Comparison of ENCODE assay signal across 9 mouse cellular contexts in the genomic region with DNA sequence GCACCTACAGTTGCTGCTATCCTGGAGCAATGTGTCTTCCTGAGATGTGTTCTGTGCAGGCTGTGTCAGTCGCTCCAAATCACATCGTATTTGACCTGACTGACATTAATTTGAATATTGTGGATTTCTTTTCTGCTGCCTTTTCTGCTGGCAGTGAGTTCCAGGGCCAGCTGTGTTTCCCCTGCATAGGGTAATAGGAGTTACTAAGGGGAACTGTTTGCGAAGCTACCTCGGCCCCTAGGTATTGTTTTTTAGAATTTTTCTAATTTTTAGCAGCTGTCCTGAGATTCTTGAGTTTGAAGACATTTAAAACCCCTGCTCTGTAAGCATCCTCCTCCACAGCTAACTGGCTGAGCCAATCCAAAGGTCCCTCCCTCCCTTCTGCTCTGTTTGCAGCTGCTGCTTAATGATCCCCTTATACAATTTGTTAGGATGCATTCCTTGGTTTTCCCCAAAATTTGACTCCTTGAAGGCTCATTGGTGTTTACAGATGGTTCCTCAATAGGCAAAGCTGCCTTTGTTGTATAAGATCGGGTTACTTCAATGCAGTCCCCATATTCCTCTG. TPM values are rescaled to one million over a fixed set of nuclear protein-coding genes. Genes with fewer than 3 reads are reported as not detected.
DNase-seq lines count a peak whose midpoint lies in the region; ATAC-seq lines count a peak whose summit lies in the region.
"Had no signal": no experiment of that assay in that cellular context is flagged by ENCODE, and none has a peak within 500 bp of the region (broad histone marks: within the 10 kb centered on the region; RNA-seq: fewer than 3 reads in every experiment).

No protein-coding gene starts in this region.

- no peaks in the 10 kb centered on the region for H3K9me3 ChIP-seq in lung, embryonic 16.5 days (ENCODE audit: control insufficient read depth, low read length)
- no peaks in the 10 kb centered on the region for H3K9me3 ChIP-seq in forebrain, embryonic 13.5 days (replicated peaks)
- no peaks in the 10 kb centered on the region for H3K9me3 ChIP-seq in limb, embryonic 10.5 days (replicated peaks)
- no peaks in the 10 kb centered on the region for H3K9me3 ChIP-seq in neural tube, embryonic 15.5 days (replicated peaks)

- H3K9ac ChIP-seq in lung, embryonic 16.5 days (ENCODE audit: low read length): peak overlapping the region; percentile 57
- H3K9ac ChIP-seq in forebrain, embryonic 13.5 days: peak overlapping the region; percentile 68
- H3K9ac ChIP-seq in neural tube, embryonic 15.5 days (replicated peaks): peak overlapping the region; percentile 67

- no peak for ATAC-seq in lung, embryonic 16.5 days (ENCODE audit: low read depth)
- ATAC-seq in forebrain, embryonic 13.5 days: peak; percentile 57
- peak; percentile 61 for ATAC-seq in neural tube, embryonic 15.5 days (ENCODE audit: low FRiP score)
- ATAC-seq in megakaryocyte-erythroid progenitor cell, adult 5-6 weeks (replicated peaks; ENCODE audit: low FRiP score, low TSS enrichment, poor library complexity, severe bottlenecking): no peak

- H3K27me3 ChIP-seq in lung, embryonic 16.5 days (ENCODE audit: control insufficient read depth, insufficient read depth, low read depth, low read length): no peaks in the 10 kb centered on the region
- no peaks in the 10 kb centered on the region for H3K27me3 ChIP-seq in forebrain, embryonic 13.5 days
- H3K27me3 ChIP-seq in limb, embryonic 10.5 days (ENCODE audit: low read depth, poor library complexity, severe bottlenecking): 0 out of 2 replicates have a peak, but pooled peaks cover 6% of the 10 kb centered on the region
- H3K27me3 ChIP-seq in neural tube, embryonic 15.5 days (replicated peaks): no peaks in the 10 kb centered on the region

- peak overlapping the region; percentile 50 for H3K4me3 ChIP-seq in lung, embryonic 16.5 days (ENCODE audit: low read length)
- H3K4me3 ChIP-seq in forebrain, embryonic 13.5 days: peak overlapping the region; percentile 50
- peak overlapping the region; percentile 57 for H3K4me3 ChIP-seq in limb, embryonic 10.5 days
- peak overlapping the region; percentile 52 for H3K4me3 ChIP-seq in neural tube, embryonic 15.5 days (replicated peaks)

- WGBS in lung, embryonic 16.5 days: 23% methylated on average over 5 of the region's 5 CpGs
- 15% methylated on average over 5 of the region's 5 CpGs for WGBS in forebrain, embryonic 13.5 days
- whole genome bisulfite sequencing in limb, embryonic 10.5 days: 28% methylated on average over 5 of the region's 5 CpGs
- 24% methylated on average over 5 of the region's 5 CpGs for WGBS in neural tube, embryonic 15.5 days

- no peak overlapping the region for H3K27ac ChIP-seq in lung, embryonic 16.5 days (ENCODE audit: low read length)
- peak overlapping the region; percentile 85 for H3K27ac ChIP-seq in forebrain, embryonic 13.5 days
- no peak overlapping the region for H3K27ac ChIP-seq in limb, embryonic 10.5 days
- H3K27ac ChIP-seq in neural tube, embryonic 15.5 days (replicated peaks): peak overlapping the region; percentile 95

- DNase-seq in lung, postnatal 14 days: no peak
- DNase-seq in limb, embryonic 10.5 days (ENCODE audit: low spot score): no peak
- no peak for DNase-seq in urinary bladder, postnatal 25 days (ENCODE audit: low spot score)
- DNase-seq in left cerebral cortex, postnatal 36 days (ENCODE audit: low spot score in 2 of 2): no peak

- H3K36me3 ChIP-seq in lung, embryonic 16.5 days (ENCODE audit: control insufficient read depth, insufficient read depth, low read length): no peaks in the 10 kb centered on the region
- no peaks in the 10 kb centered on the region for H3K36me3 ChIP-seq in forebrain, embryonic 13.5 days (ENCODE audit: poor library complexity, severe bottlenecking)
- no peaks in the 10 kb centered on the region for H3K36me3 ChIP-seq in limb, embryonic 10.5 days
- no peaks in the 10 kb centered on the region for H3K36me3 ChIP-seq in neural tube, embryonic 15.5 days

- intact Hi-C loops in left cerebral cortex, postnatal 36 days (cut with DNase I): no loop called here

- peak overlapping the region; percentile 63 for H3K4me2 ChIP-seq in lung, embryonic 16.5 days (ENCODE audit: low read depth, low read length)
- H3K4me2 ChIP-seq in forebrain, embryonic 13.5 days: peak overlapping the region; percentile 65
- H3K4me2 ChIP-seq in neural tube, embryonic 15.5 days: peak overlapping the region; percentile 73

- peaks cover 4% of the 10 kb centered on the region; the same call in 1 of the 2 replicates for H3K4me1 ChIP-seq in lung, embryonic 16.5 days (replicated peaks; ENCODE audit: control insufficient read depth, insufficient read depth, low read length)
- H3K4me1 ChIP-seq in forebrain, embryonic 13.5 days: peaks cover 5% of the 10 kb centered on the region; the same call in 1 of the 2 replicates
- H3K4me1 ChIP-seq in limb, embryonic 10.5 days: peaks cover 9% of the 10 kb centered on the region
- H3K4me1 ChIP-seq in neural tube, embryonic 15.5 days: peaks cover 12% of the 10 kb centered on the region

RNA-seq across cellular contexts. Expression of gene H2-M10.1, which starts 10.2 kb away (rescaled TPM):
- not detected in 2 replicates for polyA plus RNA-seq in lung, embryonic 16.5 days (2015; fragmentation: Nextera tagmentation; extraction: Ambion mirVana)
- polyA plus RNA-seq in forebrain, embryonic 13.5 days (2015; fragmentation: Nextera tagmentation; extraction: Ambion mirVana): not detected in 2 replicates
- polyA plus RNA-seq in limb, embryonic 10.5 days (2016; fragmentation: Nextera tagmentation; extraction: Ambion mirVana): not detected in 2 replicates
- not detected in 2 replicates for polyA plus RNA-seq in neural tube, embryonic 15.5 days (2015; fragmentation: Nextera tagmentation; extraction: Ambion mirVana)
- not detected for total RNA-seq in left cerebral cortex, postnatal 36 days (2021)
- total RNA-seq in megakaryocyte-erythroid progenitor cell, adult 5-6 weeks (2014; fragmentation: Nextera tagmentation): not detected in 2 replicates
- total RNA-seq in megakaryocyte-erythroid progenitor cell, adult 5-6 weeks (2017): not detected in 2 replicates
- total RNA-seq: adrenal gland, adult 8-10 months had no signal

RNA-seq across cellular contexts. Expression of gene H2-M10.2, which starts 29.5 kb away (rescaled TPM):
- not detected in 2 replicates for polyA plus RNA-seq in lung, embryonic 16.5 days (2015; fragmentation: Nextera tagmentation; extraction: Ambion mirVana)
- polyA plus RNA-seq in forebrain, embryonic 13.5 days (2015; fragmentation: Nextera tagmentation; extraction: Ambion mirVana): not detected in 2 replicates
- polyA plus RNA-seq in limb, embryonic 10.5 days (2016; fragmentation: Nextera tagmentation; extraction: Ambion mirVana): 0.14 and 0.25 TPM in 2 replicates
- polyA plus RNA-seq in neural tube, embryonic 15.5 days (2015; fragmentation: Nextera tagmentation; extraction: Ambion mirVana): 0.18 and 0.27 TPM in 2 replicates
- total RNA-seq in left cerebral cortex, postnatal 36 days (2021): not detected
- total RNA-seq in megakaryocyte-erythroid progenitor cell, adult 5-6 weeks (2014; fragmentation: Nextera tagmentation): not detected in 2 replicates
- total RNA-seq in megakaryocyte-erythroid progenitor cell, adult 5-6 weeks (2017): not detected in 2 replicates
- total RNA-seq: adrenal gland, adult 8-10 months had no signal

RNA-seq across cellular contexts. Expression of gene Trim39, which starts 43.7 kb away (rescaled TPM):
- polyA plus RNA-seq in lung, embryonic 16.5 days (2015; fragmentation: Nextera tagmentation; extraction: Ambion mirVana): 16.8 and 17.4 TPM in 2 replicates
- polyA plus RNA-seq in forebrain, embryonic 13.5 days (2015; fragmentation: Nextera tagmentation; extraction: Ambion mirVana): 24.5 and 25.8 TPM in 2 replicates
- polyA plus RNA-seq in limb, embryonic 10.5 days (2016; fragmentation: Nextera tagmentation; extraction: Ambion mirVana): 20.1 and 24.2 TPM in 2 replicates
- 23.7 and 26.7 TPM in 2 replicates for polyA plus RNA-seq in neural tube, embryonic 15.5 days (2015; fragmentation: Nextera tagmentation; extraction: Ambion mirVana)
- 10 to 100 TPM; 18.9 to 25.2 TPM for total RNA-seq in left cerebral cortex, postnatal 36 days (2021)
- 21.0 and 29.7 TPM in 2 replicates for total RNA-seq in megakaryocyte-erythroid progenitor cell, adult 5-6 weeks (2014; fragmentation: Nextera tagmentation)
- total RNA-seq in megakaryocyte-erythroid progenitor cell, adult 5-6 weeks (2017): 19.2 and 23.2 TPM in 2 replicates

RNA-seq across cellular contexts. Expression of gene H2-M10.3, which starts 52.4 kb away (rescaled TPM):
- polyA plus RNA-seq in lung, embryonic 16.5 days (2015; fragmentation: Nextera tagmentation; extraction: Ambion mirVana): not detected in 2 replicates
- polyA plus RNA-seq in forebrain, embryonic 13.5 days (2015; fragmentation: Nextera tagmentation; extraction: Ambion mirVana): not detected in 2 replicates
- not detected in 2 replicates for polyA plus RNA-seq in limb, embryonic 10.5 days (2016; fragmentation: Nextera tagmentation; extraction: Ambion mirVana)
- not detected in 2 replicates for polyA plus RNA-seq in neural tube, embryonic 15.5 days (2015; fragmentation: Nextera tagmentation; extraction: Ambion mirVana)
- not detected for total RNA-seq in left cerebral cortex, postnatal 36 days (2021)
- total RNA-seq in megakaryocyte-erythroid progenitor cell, adult 5-6 weeks (2014; fragmentation: Nextera tagmentation): not detected in 2 replicates
- not detected in 2 replicates for total RNA-seq in megakaryocyte-erythroid progenitor cell, adult 5-6 weeks (2017)
- total RNA-seq: adrenal gland, adult 8-10 months had no signal

RNA-seq across cellular contexts. Expression of gene Rpp21, which starts 57.9 kb away (rescaled TPM):
- 193 and 196 TPM in 2 replicates for polyA plus RNA-seq in lung, embryonic 16.5 days (2015; fragmentation: Nextera tagmentation; extraction: Ambion mirVana)
- 92.5 and 97.4 TPM in 2 replicates for polyA plus RNA-seq in forebrain, embryonic 13.5 days (2015; fragmentation: Nextera tagmentation; extraction: Ambion mirVana)
- polyA plus RNA-seq in limb, embryonic 10.5 days (2016; fragmentation: Nextera tagmentation; extraction: Ambion mirVana): 82.4 and 96.0 TPM in 2 replicates
- 140 and 149 TPM in 2 replicates for polyA plus RNA-seq in neural tube, embryonic 15.5 days (2015; fragmentation: Nextera tagmentation; extraction: Ambion mirVana)
- 10 to 100 TPM; 35.7 to 39.5 TPM for total RNA-seq in left cerebral cortex, postnatal 36 days (2021)
- 66.7 and 120 TPM in 2 replicates for total RNA-seq in megakaryocyte-erythroid progenitor cell, adult 5-6 weeks (2014; fragmentation: Nextera tagmentation)
- total RNA-seq in megakaryocyte-erythroid progenitor cell, adult 5-6 weeks (2017): 56.9 and 68.9 TPM in 2 replicates

Comparison
In these comparisons a context has a peak if more than half of its experiments do, and no peak if none do; other contexts are left out.
1. ATAC-seq: peak in forebrain, embryonic 13.5 days (single experiment) and neural tube, embryonic 15.5 days (single experiment); none in lung, embryonic 16.5 days (single experiment) and megakaryocyte-erythroid progenitor cell, adult 5-6 weeks (single experiment).
2. H3K27ac ChIP-seq: peak in forebrain, embryonic 13.5 days (single experiment) and neural tube, embryonic 15.5 days (single experiment); none in lung, embryonic 16.5 days (single experiment) and limb, embryonic 10.5 days (single experiment).
3. Peak in every context shown above with its lines, with median percentiles within 50 percentile points of each other: H3K4me2 ChIP-seq, H3K4me3 ChIP-seq and H3K9ac ChIP-seq.